Mouse (Mus musculus) spleen, adult 2 months (tissue): ENCODE measurements around the gene Tcp11l2. TPM values are rescaled to one million over a fixed set of nuclear protein-coding genes. Genes with fewer than 3 reads are reported as not detected.

Experiments used
- DNase-seq, 2 experiments: peaks; one replicate each; pipeline versions ENCODE4 v3.0.0 to v3.0.0-alpha.2; 2012 to 2021; ENCODE audit warnings: low spot score in 2 of 2, low read depth in 1 of 2
- H3K27ac ChIP-seq: fragments of 200-500 bp; 2 replicates; pipeline ENCODE4 v1.5.1; 2012; ENCODE audit warnings: low read length, inconsistent platforms; ENCODE audit not compliant: insufficient read depth
- H3K27me3 ChIP-seq: fragments of 200-500 bp; 2 replicates; pipeline ENCODE4 v1.6.1; 2012; ENCODE audit warnings: mild to moderate bottlenecking, moderate library complexity, low read length, inconsistent platforms; ENCODE audit not compliant: control insufficient read depth, insufficient read depth
- H3K36me3 ChIP-seq: fragments of 200-500 bp; 2 replicates; pipeline ENCODE4 v1.6.1; 2012; ENCODE audit warnings: mild to moderate bottlenecking, low read length, inconsistent platforms; ENCODE audit not compliant: control insufficient read depth, insufficient read depth
- H3K4me1 ChIP-seq: fragments of 200-500 bp; 2 replicates; pipeline ENCODE4 v1.6.1; 2011; ENCODE audit warnings: inconsistent platforms; ENCODE audit not compliant: control insufficient read depth, insufficient read depth, insufficient read length
- H3K4me3 ChIP-seq: fragments of 200-500 bp; 2 replicates; pipeline ENCODE4 v1.5.1; 2011; ENCODE audit warnings: mild to moderate bottlenecking, inconsistent platforms; ENCODE audit not compliant: insufficient read depth, insufficient read length; ENCODE audit errors: extremely low read depth
- CTCF ChIP-seq: fragments of 200-500 bp; IDR thresholded peaks from 2 replicates; pipeline ENCODE4 v1.5.1; 2011; ENCODE audit warnings: mild to moderate bottlenecking, inconsistent platforms; ENCODE audit not compliant: insufficient read depth, insufficient read length, insufficient replicate concordance; ENCODE audit errors: extremely low read depth
- POLR2A ChIP-seq: fragments of 200-500 bp; IDR thresholded peaks from 2 replicates; pipeline ENCODE4 v1.6.1; 2011; ENCODE audit warnings: low read depth, low read length, inconsistent platforms
- WGBS: fragments of 180-500 bp; shearing (Covaris S2); methylation state at CpG from one replicate; pipeline ENCODE4 v1.1.7; 2018; 5-methylcytosine and 5-hydroxymethylcytosine counted together
- polyA plus RNA-seq: library from polyadenylated mRNA; depleted of rRNA; stranded (reverse); fragments of >200 nt; gene quantifications from 2 replicates; pipeline ENCODE4 v1.2.3, GENCODE M21; 2012; rRNA removed

Gene Tcp11l2
- 81.2 and 103 TPM in 2 replicates for polyA plus RNA-seq

GRCm38 (mm10) chr10:84576395-84577070 lies at the start of gene Tcp11l2:
Gene Tcp11l2 (plus strand): TSS chr10:84576626.
- peak within 1 kb of the TSS; percentile 92 for H3K4me3 ChIP-seq
- no peaks in the 10 kb centered on the region for H3K27me3 ChIP-seq
- no peaks in the 10 kb centered on the region for H3K36me3 ChIP-seq
- no peak for TF ChIP-seq CTCF
- TF ChIP-seq POLR2A = peak; percentile 41; the same call in 1 of the 2 replicates
- H3K4me1 ChIP-seq = peaks cover 22% of the 10 kb centered on the region
- peak; percentile 92 to 94 for DNase-seq
- WGBS = under 1% methylated on average over 46 of the region's 46 CpGs
- H3K27ac ChIP-seq = peak within 1 kb of the TSS; percentile 90

- no peak overlapping the region for H3K27ac ChIP-seq
- H3K4me1 ChIP-seq = 0 out of 2 replicates have a peak, but pooled peaks cover 2% of the 10 kb centered on the region
- no peak for DNase-seq
- no peak overlapping the region for H3K4me3 ChIP-seq
- 68% methylated on average over 5 of the region's 5 CpGs for WGBS
- no peaks in the 10 kb centered on the region for H3K27me3 ChIP-seq
- H3K36me3 ChIP-seq = 0 out of 2 replicates have a peak, but pooled peaks cover 2% of the 10 kb centered on the region
- TF ChIP-seq CTCF (no peak), POLR2A (no peak)
These were observed 49.4 kb upstream of the Tcp11l2 start for GRCm38 (mm10) chr10:84527070-84527469.

GRCm38 (mm10) chr10:84527631-84528030 lies 48.8 kb upstream of the Tcp11l2 start:
- no peaks in the 10 kb centered on the region for H3K27me3 ChIP-seq
- H3K4me3 ChIP-seq = no peak overlapping the region
- H3K27ac ChIP-seq = no peak overlapping the region
- no peak for TF ChIP-seq POLR2A
- TF ChIP-seq CTCF = no peak
- 91% methylated on average over 12 of the region's 12 CpGs for WGBS
- H3K36me3 ChIP-seq = 0 out of 2 replicates have a peak, but pooled peaks cover 2% of the 10 kb centered on the region
- H3K4me1 ChIP-seq = peaks cover 2% of the 10 kb centered on the region; the same call in 1 of the 2 replicates
- no peak for DNase-seq

- WGBS = 63% methylated on average over 8 of the region's 8 CpGs
- no peak overlapping the region for H3K27ac ChIP-seq
- DNase-seq = no peak
- no peaks in the 10 kb centered on the region; the same call in 1 of the 2 replicates for H3K27me3 ChIP-seq
- H3K4me1 ChIP-seq = peaks cover 10% of the 10 kb centered on the region; the same call in 1 of the 2 replicates
- no peak for TF ChIP-seq CTCF
- no peak for TF ChIP-seq POLR2A
- H3K36me3 ChIP-seq = 0 out of 2 replicates have a peak, but pooled peaks cover 2% of the 10 kb centered on the region
- H3K4me3 ChIP-seq = no peak overlapping the region
These were observed 46.0 kb upstream of the Tcp11l2 start for GRCm38 (mm10) chr10:84530388-84530787.

GRCm38 (mm10) chr10:84531576-84531975 lies 44.9 kb upstream of the Tcp11l2 start:
- Histone ChIP-seq H3K36me3 (0 out of 2 replicates have a peak, but pooled peaks cover 1% of the 10 kb centered on the region), H3K4me1 (peaks cover 12% of the 10 kb centered on the region; the same call in 1 of the 2 replicates), H3K4me3 (no peak overlapping the region), H3K27me3 (no peaks in the 10 kb centered on the region; the same call in 1 of the 2 replicates), H3K27ac (no peak overlapping the region)
- no peak for DNase-seq
- TF ChIP-seq CTCF (no peak), POLR2A (no peak)
- 81% methylated on average over 4 of the region's 4 CpGs for WGBS

GRCm38 (mm10) chr10:84532191-84532889 lies 44.1 kb upstream of the Tcp11l2 start:
- no peak overlapping the region for H3K4me3 ChIP-seq
- no peaks in the 10 kb centered on the region; the same call in 1 of the 2 replicates for H3K27me3 ChIP-seq
- no peaks in the 10 kb centered on the region for H3K36me3 ChIP-seq
- no peak for DNase-seq
- WGBS = 81% methylated on average over 16 of the region's 16 CpGs
- peaks cover 12% of the 10 kb centered on the region; the same call in 1 of the 2 replicates for H3K4me1 ChIP-seq
- no peak for TF ChIP-seq CTCF
- no peak for TF ChIP-seq POLR2A
- no peak overlapping the region for H3K27ac ChIP-seq
